Mouse (Mus musculus) intestine, embryonic 14.5 days (tissue): ENCODE measurements around the gene Hist1h2ba. TPM values are rescaled to one million over a fixed set of nuclear protein-coding genes. Genes with fewer than 3 reads are reported as not detected.

ENCODE experiments used
- ATAC-seq: fragments of 200-750 bp; cut with Nextera tagmentation; replicated peaks from 2 replicates; pipeline ENCODE4 v1.8.0; 2017; ENCODE audit warnings: low read depth, moderate number of reproducible peaks, moderate TSS enrichment, moderate library complexity; ENCODE audit not compliant: low FRiP score, low TSS enrichment
- DNase-seq: peaks from one replicate; pipeline ENCODE4 v3.0.0-alpha.2; 2018; ENCODE audit warnings: low spot score
- H3K27ac ChIP-seq: fragments of 300-500 bp; sonication (generic); 2 replicates; pipeline ENCODE4 v1.5.1; 2014; ENCODE audit warnings: low read depth, mild to moderate bottlenecking, control low read depth
- H3K27me3 ChIP-seq: fragments of 300-500 bp; sonication (generic); replicated peaks from 2 replicates; pipeline ENCODE4 v1.6.1; 2014; ENCODE audit warnings: low read length, control low read depth; ENCODE audit not compliant: control insufficient read depth, insufficient read depth
- H3K36me3 ChIP-seq: fragments of 300-500 bp; sonication (generic); 2 replicates; pipeline ENCODE4 v1.6.1; 2014; ENCODE audit warnings: low read length, control low read depth; ENCODE audit not compliant: control insufficient read depth, insufficient read depth
- H3K4me1 ChIP-seq: fragments of 300-500 bp; sonication (generic); replicated peaks from 2 replicates; pipeline ENCODE4 v1.6.1; 2014; ENCODE audit warnings: low read length, control low read depth, mixed read lengths; ENCODE audit not compliant: control insufficient read depth, insufficient read depth
- H3K4me2 ChIP-seq: fragments of 300-500 bp; sonication (generic); 2 replicates; pipeline ENCODE4 v1.6.1; 2014; ENCODE audit warnings: low read length
- H3K4me3 ChIP-seq: fragments of 300-500 bp; sonication (generic); 2 replicates; pipeline ENCODE4 v1.5.1; 2014; ENCODE audit warnings: low read depth, low read length, control low read depth, mixed read lengths
- H3K9ac ChIP-seq: fragments of 300-500 bp; sonication (generic); 2 replicates; pipeline ENCODE4 v1.6.1; 2014; ENCODE audit warnings: mild to moderate bottlenecking, low read length
- H3K9me3 ChIP-seq: fragments of 300-500 bp; sonication (generic); 2 replicates; pipeline ENCODE4 v1.6.1; 2016; ENCODE audit warnings: low read length, control low read depth; ENCODE audit not compliant: control insufficient read depth
- WGBS: fragments of 180-500 bp; shearing (Covaris S2); extraction: QIAGEN DNeasy Blood & Tissue Kit; methylation state at CpG from one replicate; pipeline ENCODE4 v1.1.7; 2014; 5-methylcytosine and 5-hydroxymethylcytosine counted together
- polyA plus RNA-seq: library from polyadenylated mRNA; unstranded; fragments of >200 nt; fragmentation: Nextera tagmentation; extraction: Ambion mirVana; gene quantifications from 2 replicates; pipeline ENCODE4 v1.2.1, GENCODE M21; 2014

Gene Hist1h2ba
- polyA plus RNA-seq, 1 experiment from 2014 or later = not detected

DNA sequence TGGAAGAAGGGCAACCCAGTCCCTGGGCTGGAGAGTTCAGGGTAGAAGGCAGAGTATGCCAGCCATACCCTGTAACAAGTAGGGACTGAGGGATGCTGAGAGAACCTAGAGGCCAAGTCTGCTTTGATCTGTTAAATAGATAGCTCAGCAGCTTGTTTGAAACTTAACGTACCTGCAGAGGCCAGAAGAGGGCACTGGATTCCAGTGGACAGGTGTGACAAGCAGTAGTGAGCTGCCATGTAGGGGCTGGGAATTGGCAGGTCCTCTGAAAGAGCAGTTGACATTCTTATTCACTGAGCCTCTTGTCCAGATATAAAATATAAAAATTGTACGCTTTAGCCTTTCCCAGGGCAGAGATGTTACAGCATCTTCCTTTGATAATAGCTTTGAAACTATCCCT lies 8.9 kb upstream of the Hist1h2ba start:
- Histone ChIP-seq H3K36me3 (no peaks in the 10 kb centered on the region), H3K9ac (no peak overlapping the region), H3K27ac (no peak overlapping the region), H3K4me3 (no peak overlapping the region), H3K4me1 (no peaks in the 10 kb centered on the region), H3K27me3 (no peaks in the 10 kb centered on the region), H3K9me3 (no peaks in the 10 kb centered on the region), H3K4me2 (no peak overlapping the region)
- DNase-seq = no peak
- no peak for ATAC-seq
- 53% methylated on average over 2 of the region's 2 CpGs for WGBS

DNA sequence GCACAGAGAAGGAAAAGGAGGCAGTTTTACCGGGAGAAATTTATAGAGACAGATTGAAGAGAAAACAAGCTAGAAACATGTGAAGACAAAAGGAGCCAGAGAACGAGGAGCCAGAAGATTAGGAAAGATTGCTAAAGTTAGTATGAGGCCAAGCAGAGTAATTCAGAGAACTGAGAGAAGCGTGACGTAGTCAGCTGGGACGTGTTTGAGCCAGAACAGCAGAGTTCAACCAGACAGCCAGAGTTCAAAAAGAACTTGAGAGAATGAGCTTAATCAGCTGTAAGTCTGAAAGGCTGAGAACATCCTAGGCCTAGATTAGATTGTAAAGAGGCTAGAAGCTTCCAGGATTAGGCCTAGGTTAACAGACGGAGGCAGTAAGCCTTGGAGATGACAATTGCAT lies 6.3 kb upstream of the Hist1h2ba start:
- Histone ChIP-seq H3K4me2 (no peak overlapping the region), H3K4me1 (no peaks in the 10 kb centered on the region), H3K4me3 (no peak overlapping the region), H3K9me3 (no peaks in the 10 kb centered on the region), H3K36me3 (no peaks in the 10 kb centered on the region), H3K27ac (no peak overlapping the region), H3K27me3 (no peaks in the 10 kb centered on the region), H3K9ac (no peak overlapping the region)
- WGBS = 53% methylated on average over 6 of the region's 6 CpGs
- ATAC-seq (no peak), DNase-seq (no peak)

DNA sequence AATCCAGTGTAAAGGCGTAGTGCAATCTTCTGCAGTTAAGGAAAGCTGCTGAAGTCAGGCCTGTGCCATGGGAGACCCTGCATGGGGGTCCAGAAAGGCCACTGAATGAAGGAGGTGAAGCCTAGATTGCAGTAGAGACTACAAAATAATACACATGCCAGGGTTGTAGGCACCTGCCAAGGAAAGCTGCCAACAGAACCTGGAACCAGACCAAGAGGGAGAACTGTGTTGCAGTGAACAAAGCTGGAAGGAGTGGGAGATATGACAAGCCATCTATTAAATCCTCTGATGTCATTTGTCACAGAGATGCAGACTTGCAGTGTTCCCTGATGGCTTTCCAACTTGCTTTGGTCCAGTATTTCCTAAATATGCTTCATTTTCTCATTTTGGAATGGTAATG lies 4.7 kb upstream of the Hist1h2ba start:
- Histone ChIP-seq H3K4me3 (no peak overlapping the region), H3K27ac (no peak overlapping the region), H3K4me2 (no peak overlapping the region), H3K36me3 (no peaks in the 10 kb centered on the region), H3K9ac (no peak overlapping the region), H3K27me3 (no peaks in the 10 kb centered on the region), H3K4me1 (no peaks in the 10 kb centered on the region), H3K9me3 (no peaks in the 10 kb centered on the region)
- WGBS = 97% methylated on average over 1 of the region's 1 CpGs
- ATAC-seq (no peak), DNase-seq (no peak)

DNA sequence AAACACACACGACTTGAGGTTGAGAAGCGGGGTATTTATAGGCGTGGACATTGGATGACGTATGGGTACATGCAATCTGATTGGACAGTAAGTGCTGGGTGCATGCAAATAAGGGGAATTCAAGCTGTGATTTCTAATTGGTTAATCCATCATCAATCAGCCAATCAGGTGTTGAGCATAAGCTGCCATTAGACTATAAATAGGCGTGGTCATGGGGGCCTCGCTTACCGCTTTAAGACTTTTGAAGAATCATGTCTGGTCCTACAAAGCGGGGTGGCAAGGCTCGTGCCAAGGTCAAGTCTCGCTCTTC lies 210 bp upstream of the Hist1h2ba start, which contains the start of gene Hist1h2aa:
Gene Hist1h2aa, plus strand, starts transcription at position 252 of the 310 bp plus-strand sequence.
- H3K27ac ChIP-seq = no peak within 1 kb of the TSS
- H3K4me3 ChIP-seq = no peak within 1 kb of the TSS
- H3K9me3 ChIP-seq = no peaks in the 10 kb centered on the region
- H3K36me3 ChIP-seq = no peaks in the 10 kb centered on the region
- H3K4me1 ChIP-seq = no peaks in the 10 kb centered on the region
- H3K9ac ChIP-seq = no peak within 1 kb of the TSS
- no peak for ATAC-seq
- 92% methylated on average over 10 of the region's 10 CpGs for WGBS
- DNase-seq = no peak
- H3K4me2 ChIP-seq = no peak within 1 kb of the TSS
- H3K27me3 ChIP-seq = no peaks in the 10 kb centered on the region

DNA sequence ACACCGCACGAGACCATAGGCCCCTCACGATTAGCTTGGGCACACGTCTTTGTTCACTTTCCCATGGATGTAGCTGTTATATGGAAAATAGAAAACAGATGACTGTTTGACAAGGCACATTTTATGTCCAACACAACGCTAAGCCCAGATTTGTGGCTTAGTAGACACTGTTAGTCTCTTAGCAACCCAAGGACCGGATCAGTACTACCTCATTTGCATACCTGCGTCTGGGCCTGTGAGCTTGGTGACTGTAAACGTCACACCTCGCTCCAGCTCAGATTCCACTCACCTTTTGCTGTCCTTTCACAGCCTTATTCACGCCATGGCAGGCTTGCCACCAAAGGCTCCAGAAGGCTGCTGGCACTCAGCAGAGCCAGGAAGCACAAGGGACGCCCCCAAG lies 3.1 kb downstream of the Hist1h2ba start:
- WGBS = 67% methylated on average over 11 of the region's 11 CpGs
- DNase-seq = no peak
- ATAC-seq = no peak
- Histone ChIP-seq H3K4me2 (no peak overlapping the region), H3K9me3 (no peaks in the 10 kb centered on the region), H3K4me1 (no peaks in the 10 kb centered on the region; the same call in 1 of the 2 replicates), H3K9ac (no peak overlapping the region), H3K4me3 (no peak overlapping the region), H3K36me3 (no peaks in the 10 kb centered on the region), H3K27me3 (no peaks in the 10 kb centered on the region), H3K27ac (no peak overlapping the region)

DNA sequence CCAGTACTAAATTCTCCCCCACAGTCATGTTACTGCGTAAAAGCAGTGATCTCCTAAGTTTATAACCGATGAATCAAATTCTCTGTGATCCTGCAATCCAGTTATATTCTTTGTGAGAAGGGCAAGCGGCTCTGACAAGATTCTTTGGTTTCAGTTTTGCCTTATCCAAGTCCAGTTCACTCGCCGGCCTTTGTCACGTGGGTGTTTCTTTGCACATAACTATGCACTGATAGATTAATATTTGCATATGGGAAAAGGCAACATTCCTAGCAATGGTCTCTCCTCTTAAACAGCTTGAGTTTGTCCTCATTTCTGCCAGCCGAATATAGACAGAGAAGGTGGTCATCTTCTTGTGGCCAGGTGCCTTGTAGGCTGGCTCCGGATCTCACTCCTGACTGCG lies 3.5 kb downstream of the Hist1h2ba start:
- H3K9me3 ChIP-seq = no peaks in the 10 kb centered on the region
- no peaks in the 10 kb centered on the region for H3K36me3 ChIP-seq
- ATAC-seq (no peak), DNase-seq (no peak)
- H3K4me1 ChIP-seq = no peaks in the 10 kb centered on the region; the same call in 1 of the 2 replicates
- 84% methylated on average over 9 of the region's 9 CpGs for WGBS
- H3K27me3 ChIP-seq = no peaks in the 10 kb centered on the region
- no peak overlapping the region for H3K9ac ChIP-seq
- H3K27ac ChIP-seq = no peak overlapping the region
- H3K4me2 ChIP-seq = no peak overlapping the region
- H3K4me3 ChIP-seq = no peak overlapping the region

DNA sequence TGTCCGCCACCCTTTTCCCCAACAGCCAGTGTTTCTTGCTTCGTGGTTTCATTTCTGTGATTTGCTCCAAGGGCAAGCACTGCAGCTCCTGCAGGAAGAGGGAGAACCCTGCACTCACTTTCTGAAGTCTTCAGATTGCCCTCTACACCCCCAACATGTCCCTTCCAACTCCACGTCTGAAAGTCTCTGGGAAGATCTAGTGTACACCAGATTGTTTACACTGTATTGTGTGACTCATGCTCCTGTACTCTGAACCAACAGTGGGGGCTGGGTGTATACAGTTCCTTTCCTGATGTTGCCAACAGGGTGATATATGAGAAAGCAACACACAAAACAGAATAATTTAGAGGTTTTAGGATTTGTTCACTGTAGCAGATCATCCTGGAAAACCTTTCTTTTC lies 5.3 kb downstream of the Hist1h2ba start:
- 32% methylated on average over 3 of the region's 3 CpGs for WGBS
- no peak overlapping the region for H3K4me3 ChIP-seq
- no peak overlapping the region for H3K9ac ChIP-seq
- no peak overlapping the region for H3K27ac ChIP-seq
- ATAC-seq (0 out of 2 replicates have a peak, but pooled peaks have one; percentile 50), DNase-seq (no peak)
- no peaks in the 10 kb centered on the region; the same call in 1 of the 2 replicates for H3K4me1 ChIP-seq
- no peaks in the 10 kb centered on the region for H3K36me3 ChIP-seq
- H3K27me3 ChIP-seq = no peaks in the 10 kb centered on the region
- no peak overlapping the region for H3K4me2 ChIP-seq
- no peaks in the 10 kb centered on the region for H3K9me3 ChIP-seq

DNA sequence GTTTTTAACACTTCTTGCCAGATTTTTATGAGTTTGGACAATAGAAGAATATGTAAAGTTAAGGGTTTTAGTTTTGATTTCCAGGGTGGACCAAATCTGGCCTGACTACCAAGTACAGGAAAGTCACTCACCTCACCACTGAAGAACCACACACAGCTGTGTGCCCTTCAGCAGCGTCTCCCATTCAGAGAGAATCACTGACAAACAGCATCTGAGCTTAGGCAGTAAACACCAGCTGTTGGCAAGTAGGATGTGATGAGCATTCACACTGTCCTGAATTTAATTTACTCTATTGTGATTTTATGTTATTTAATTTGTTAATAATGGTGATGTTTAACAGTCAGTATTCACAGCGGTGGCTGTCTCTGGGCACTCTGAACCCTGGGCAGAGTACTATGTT lies 8.2 kb downstream of the Hist1h2ba start:
- no peak for DNase-seq
- Histone ChIP-seq H3K9me3 (no peaks in the 10 kb centered on the region), H3K27ac (no peak overlapping the region), H3K4me2 (no peak overlapping the region), H3K9ac (no peak overlapping the region), H3K27me3 (no peaks in the 10 kb centered on the region), H3K4me1 (no peaks in the 10 kb centered on the region; the same call in 1 of the 2 replicates), H3K4me3 (no peak overlapping the region), H3K36me3 (no peaks in the 10 kb centered on the region)
- 60% methylated on average over 2 of the region's 2 CpGs for WGBS
- no peak for ATAC-seq

DNA sequence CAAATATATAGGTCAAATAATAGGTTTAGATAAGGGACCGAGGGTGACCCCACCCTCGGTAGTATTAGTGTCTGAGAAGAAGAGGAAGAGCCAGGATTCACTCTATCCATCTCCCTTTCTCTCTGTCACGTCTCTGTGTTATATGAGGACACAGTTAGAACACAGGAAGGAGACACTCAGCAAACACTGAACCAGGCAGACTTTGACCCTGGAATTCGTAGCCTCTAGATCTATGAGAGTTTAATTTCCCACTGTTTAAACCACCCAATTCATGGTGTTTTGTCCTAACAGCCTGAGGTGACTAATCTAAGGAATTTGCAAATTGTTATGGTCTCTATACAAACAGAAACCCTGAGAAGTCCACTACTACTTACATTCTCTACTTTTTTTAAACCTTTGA lies 16.3 kb downstream of the Hist1h2ba start:
- Histone ChIP-seq H3K4me1 (peaks cover 9% of the 10 kb centered on the region), H3K27me3 (no peaks in the 10 kb centered on the region), H3K27ac (no peak overlapping the region), H3K36me3 (no peaks in the 10 kb centered on the region), H3K4me2 (no peak overlapping the region), H3K4me3 (no peak overlapping the region), H3K9ac (no peak overlapping the region), H3K9me3 (no peaks in the 10 kb centered on the region)
- ATAC-seq (peak; percentile 52; the same call in 1 of the 2 replicates), DNase-seq (no peak)
- WGBS = 42% methylated on average over 4 of the region's 4 CpGs
